Mouse (Mus musculus) frontal cortex, postnatal 36 days (tissue): Measurements from ENCODE around the gene Tmem119.

Experiments
- DNase-seq, 2 experiments: peaks; one replicate each; pipeline ENCODE4 v3.0.0; 2022; ENCODE audit warnings: low spot score in 2 of 2

The Tmem119 gene

DNA sequence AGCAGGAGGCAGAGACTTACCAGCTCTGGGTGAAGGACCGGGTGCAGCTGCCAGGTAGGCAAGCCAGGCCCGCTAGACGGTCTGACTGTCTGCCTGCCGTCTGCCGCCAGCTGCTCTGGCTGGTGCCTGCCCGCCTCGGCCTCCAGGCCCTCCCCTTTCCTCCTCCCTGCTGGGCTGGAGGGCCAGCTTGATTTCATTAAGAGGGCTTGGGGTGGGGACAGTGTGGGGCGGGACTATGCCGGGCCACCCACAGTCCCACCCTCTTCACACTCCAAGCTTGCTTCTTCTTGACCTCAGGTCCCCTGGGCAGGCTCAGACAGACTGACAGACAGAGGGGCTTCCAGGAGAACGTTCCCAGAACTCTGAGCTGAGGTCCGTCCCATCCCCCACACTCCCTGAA lies at the start of gene Tmem119:
Gene Tmem119, minus strand, starts transcription at position 237 of the 400 bp plus-strand sequence.
- DNase-seq: no peak

- DNase-seq: no peak
These were observed 47.3 kb upstream of the Tmem119 start for GRCm38 (mm10) chr5:113847636-113848035.

- no peak for DNase-seq
These were observed 46.3 kb upstream of the Tmem119 start for GRCm38 (mm10) chr5:113846656-113847055.

GRCm38 (mm10) chr5:113845627-113846026 lies 45.3 kb upstream of the Tmem119 start:
- DNase-seq: no peak

- DNase-seq: peak; percentile 73 to 74
These were observed 44.4 kb upstream of the Tmem119 start for GRCm38 (mm10) chr5:113844721-113845120.

DNA sequence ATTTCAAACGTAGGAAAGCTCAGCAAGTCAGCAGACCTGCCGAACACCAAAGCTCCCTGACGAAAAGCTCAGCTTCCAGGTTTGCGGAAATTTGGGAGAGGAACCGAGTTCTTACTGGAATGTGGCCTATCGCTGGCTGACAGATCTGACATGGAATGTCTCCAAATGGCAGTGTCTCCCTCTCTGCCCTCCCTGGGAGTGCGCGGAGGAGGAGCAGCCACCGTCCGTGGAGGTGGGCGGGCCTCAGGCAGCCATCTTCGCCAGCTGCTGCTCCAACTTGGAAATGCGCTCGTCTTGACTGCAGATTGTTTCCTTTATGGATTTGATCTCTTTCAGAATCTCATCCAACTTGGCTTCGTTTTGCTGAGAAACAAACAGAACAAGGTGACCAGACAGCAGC lies 43.8 kb upstream of the Tmem119 start:
- DNase-seq: peak; percentile 44 to 62

DNA sequence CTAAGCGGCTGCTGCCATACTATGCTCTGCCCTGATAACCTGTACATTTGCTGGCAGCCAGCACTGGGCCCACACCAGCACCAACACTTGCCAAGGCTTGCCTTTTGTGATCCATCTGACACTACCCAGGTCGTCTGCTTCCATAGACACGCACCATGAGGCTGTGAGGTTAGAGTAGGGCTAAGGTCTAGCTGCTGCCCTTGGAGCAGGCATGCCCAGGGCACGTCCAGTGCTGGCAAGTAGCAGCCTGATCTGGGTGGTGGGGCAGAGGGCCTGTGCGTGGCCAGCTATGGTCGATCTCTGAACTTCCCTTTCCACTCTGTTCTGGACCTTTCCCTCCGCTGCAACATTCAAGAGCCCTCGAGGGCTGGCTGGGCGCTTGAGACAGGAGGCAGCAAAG lies 42.6 kb upstream of the Tmem119 start:
- DNase-seq: no peak

GRCm38 (mm10) chr5:113842244-113842643 lies 41.9 kb upstream of the Tmem119 start:
- no peak for DNase-seq

DNA sequence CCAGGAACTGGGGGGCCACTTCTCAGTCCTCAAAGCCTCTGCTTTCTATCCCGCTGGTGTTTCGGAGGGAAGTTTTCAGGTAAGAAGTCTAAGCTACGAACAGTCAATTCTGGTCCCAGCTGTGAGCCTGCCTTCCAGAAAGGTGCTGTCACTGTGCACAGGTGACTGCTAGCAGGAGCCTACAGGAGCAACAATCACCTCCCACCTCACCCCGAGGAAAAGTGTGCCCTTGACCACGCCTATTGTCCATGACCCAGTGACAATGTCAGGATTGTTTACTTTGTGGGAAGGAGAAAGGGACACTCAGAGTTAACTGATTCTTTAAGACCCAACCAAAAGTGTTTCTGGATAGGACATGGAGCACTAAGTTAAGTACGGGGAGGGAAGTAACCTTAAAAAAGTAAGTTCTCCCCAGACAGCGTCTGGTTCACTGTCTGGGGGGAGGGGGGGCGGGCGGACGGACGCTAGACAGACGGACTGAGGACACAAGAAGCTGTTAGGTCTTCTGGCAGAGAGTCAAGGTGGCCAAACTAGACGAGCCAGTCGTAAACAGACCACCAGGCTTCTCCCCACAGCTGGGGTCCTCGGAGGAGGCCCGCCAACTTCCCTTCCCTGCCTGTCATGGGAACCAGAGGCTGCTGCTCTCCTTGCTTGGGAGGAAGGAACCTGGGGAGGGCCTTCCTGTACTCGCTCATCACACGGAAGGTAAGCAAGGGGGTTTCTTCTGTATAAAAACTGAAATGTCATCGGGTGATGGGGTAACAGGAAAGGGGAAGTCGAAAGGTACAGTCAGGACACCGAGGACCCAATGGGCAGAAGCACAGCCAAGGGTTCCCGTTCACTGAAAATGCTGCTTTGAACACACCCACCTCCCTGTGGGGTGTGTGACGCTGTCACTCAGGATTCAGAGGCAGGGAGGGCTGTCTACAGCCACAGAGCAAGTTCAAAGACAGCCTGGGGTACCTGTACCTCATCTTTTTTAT lies 41.2 kb upstream of the Tmem119 start:
- no peak for DNase-seq

DNA sequence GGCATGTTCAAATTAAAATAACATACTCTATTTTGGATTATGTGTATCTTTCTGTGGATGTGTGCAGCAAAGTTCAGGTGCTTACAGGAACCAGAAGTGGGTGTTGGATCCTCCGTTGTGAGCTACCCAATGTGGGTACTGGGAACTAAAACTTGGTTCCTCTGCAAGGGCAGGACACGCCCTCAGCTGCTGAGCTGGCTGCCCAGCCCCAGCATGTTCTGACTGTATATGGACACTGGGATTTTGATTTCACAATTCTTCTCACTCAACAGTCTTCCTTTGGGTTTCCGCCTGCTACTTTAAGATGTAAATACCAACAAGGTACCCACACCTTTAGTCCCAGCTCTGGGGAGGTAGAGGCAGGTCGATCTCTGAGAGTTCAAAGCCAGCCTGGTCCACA lies 40.1 kb upstream of the Tmem119 start:
- no peak for DNase-seq

GRCm38 (mm10) chr5:113836961-113837360 lies 36.6 kb upstream of the Tmem119 start:
- DNase-seq: no peak

- no peak for DNase-seq
These were observed 33.1 kb upstream of the Tmem119 start for GRCm38 (mm10) chr5:113833316-113833947.

DNA sequence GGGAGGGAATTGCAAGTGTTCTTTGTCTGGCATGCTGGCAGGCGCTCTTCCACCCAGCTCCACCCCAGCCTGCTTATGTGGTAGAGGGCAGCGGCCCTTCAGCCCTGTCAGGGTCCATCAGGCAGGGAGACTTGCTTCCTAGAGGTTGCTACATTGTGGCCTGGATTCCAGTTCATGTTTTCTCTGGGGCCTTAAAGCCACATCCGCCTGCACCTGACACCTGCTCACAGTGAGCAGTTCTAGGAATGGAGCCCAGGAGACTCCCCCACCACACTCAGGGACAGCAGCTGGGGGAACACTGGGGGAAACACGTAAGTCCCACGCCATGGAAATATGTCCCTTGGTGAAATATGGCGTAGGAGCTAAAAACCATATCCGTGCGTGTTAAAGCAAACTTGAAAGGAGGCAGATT lies 32.2 kb upstream of the Tmem119 start, which contains the start of gene Selplg:
Gene Selplg, minus strand, starts transcription at position 155 of the 412 bp plus-strand sequence.
- DNase-seq: no peak

- DNase-seq: no peak
These were observed 31.4 kb upstream of the Tmem119 start for GRCm38 (mm10) chr5:113831741-113832140.

- DNase-seq: no peak
These were observed 30.5 kb upstream of the Tmem119 start for GRCm38 (mm10) chr5:113830796-113831195.

DNA sequence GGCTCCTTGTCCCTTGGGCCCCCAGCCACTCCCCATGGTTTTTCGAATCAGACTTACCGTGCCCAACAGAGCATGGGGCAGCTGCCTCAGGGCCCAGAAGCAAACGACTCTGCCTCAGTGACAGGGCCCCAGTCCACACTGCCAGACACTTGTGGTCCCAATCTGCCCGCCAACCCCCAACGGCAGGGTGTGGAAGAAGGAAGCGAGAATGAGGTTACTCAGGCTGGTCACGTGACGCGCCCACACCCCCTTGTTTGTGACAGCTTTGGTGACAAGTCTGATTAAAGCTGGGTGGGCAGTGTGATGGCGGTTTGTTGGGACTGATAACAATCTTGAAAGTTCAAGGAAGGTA lies 30.0 kb upstream of the Tmem119 start:
- no peak for DNase-seq

DNA sequence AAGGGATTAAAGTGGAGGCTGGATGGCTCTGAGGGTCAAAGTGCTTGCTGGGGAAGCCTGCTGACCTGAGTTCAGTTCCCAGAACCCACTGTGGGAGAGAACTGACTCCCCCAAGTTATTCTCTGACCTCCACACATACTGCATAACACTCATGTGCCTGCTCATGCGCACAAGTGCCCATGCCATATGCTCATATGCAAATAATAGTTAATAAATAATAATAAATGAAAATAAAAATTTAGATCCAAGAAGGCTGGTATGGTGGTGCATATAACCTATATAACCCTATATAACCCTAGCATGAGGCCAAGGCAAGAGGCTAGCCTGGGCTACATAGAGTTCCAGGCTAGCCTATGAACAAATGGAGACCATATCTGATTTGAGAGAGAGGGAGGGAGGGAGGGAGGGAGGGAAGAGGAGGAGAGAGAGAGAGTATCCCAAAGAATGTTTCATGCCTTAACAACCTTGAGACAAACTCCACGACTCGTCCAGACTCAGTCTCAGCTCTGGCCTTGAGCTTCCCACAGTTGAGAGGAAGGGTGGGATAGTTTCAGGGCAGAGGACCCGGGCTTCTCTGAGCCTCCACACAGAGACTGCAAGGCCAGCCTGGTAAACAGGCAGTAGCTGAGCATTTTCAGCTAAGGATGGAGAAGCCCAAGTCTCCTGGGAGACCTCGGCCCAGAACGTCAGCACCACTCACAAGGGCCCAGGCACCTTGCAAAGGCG lies 29.4 kb upstream of the Tmem119 start:
- DNase-seq: no peak

DNA sequence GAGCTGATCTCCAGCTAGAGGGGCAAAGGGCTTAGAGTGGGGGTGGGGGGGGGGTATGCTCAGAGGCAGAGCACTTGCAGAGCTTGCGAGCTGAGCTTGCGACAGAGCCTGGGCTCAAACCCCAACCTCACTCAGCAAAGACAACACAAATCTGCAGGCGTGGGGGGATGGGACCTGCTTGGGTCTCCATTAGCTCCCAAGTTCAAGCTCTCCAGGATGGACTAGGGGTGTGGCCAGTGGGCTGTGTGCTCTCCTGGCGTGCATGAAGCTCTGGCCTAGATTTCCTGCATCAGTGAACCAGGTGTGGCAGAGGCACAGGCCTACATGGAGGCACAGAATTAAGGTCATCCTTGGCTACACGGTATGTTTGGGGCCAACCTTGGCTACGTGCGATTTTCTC lies 28.2 kb upstream of the Tmem119 start:
- no peak for DNase-seq

DNA sequence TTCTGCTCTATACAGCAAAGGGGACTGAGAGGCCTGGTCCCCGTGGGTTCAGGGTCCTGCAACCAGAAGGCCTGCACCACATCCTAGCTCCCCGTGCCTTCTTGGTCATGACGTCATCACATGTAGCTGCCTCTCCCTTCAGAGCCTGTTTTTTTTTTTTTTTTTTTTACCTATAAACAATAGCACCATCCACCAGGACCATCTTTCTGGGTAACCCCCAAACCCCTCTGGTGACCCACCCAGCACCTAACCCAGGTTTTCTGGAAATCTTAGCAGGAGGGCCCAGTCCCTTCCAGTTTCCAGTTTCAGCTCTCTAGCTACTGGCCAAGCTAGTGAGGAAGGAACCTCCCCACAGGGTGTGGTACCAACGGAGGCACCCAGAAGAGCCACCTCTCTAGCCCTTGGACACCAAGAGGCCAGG lies 27.7 kb upstream of the Tmem119 start:
- DNase-seq: no peak

- no peak for DNase-seq
These were observed 26.3 kb upstream of the Tmem119 start for GRCm38 (mm10) chr5:113826619-113827018.

DNA sequence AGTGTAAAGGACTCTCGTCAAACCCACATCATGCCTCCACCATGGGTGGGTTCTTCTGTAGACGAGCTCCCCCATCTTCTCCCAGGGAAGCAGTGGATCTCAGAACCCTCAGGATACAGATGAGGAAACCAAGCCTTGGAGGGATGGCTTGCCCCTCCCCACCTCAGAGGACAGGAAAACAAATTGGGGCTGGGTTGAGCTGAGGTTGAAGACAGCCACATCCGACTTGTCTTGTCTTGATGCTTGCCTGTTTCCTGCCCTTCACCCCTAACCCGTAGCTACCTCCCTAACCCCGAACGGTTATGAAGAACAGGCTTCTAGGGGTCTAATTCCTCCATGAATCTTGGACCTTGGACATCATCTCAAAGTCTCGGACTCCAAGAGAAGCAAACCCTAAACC lies 25.2 kb upstream of the Tmem119 start:
- DNase-seq: no peak

GRCm38 (mm10) chr5:113824228-113824627 lies 23.9 kb upstream of the Tmem119 start:
- DNase-seq: no peak
